Mouse (Mus musculus) spleen, adult 18-20 months (tissue): ENCODE results near the gene Ugt1a8.
A peak's percentile ranks its signal among the peaks of the same experiment; 100 is the strongest.

Experiments used
- DNase-seq, 2 experiments: peaks; one replicate each; pipeline ENCODE4 v3.0.0; 2022; ENCODE audit warnings: mixed read lengths in 2 of 2

The Ugt1a8 gene

GRCm38 (mm10) chr1:88262961-88263360 lies 175.3 kb downstream of the Ugt1a8 start:
- DNase-seq: no peak

DNA sequence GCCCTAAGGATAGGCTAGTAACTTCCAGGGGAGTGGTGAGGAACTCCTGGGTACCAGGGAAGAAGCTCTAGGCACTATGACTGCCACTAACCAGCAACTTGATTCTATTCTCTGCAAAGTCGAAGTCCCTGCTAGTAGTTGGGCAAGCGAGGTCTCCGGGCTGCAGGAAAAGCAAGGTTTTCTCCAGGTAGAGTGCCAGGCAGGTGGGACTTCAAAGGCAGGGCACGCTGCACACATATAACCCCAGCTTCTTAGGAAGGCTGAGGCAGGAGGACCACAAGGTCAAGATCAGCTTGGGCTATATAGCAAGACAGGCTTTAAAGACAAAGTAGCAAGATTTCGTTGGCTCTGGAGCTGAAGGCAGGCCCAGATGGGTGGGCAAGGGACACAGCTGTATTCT lies 176.2 kb downstream of the Ugt1a8 start:
- DNase-seq: peak in 1 of 2 experiments; percentile 15

- DNase-seq: no peak
These were observed 176.7 kb downstream of the Ugt1a8 start for GRCm38 (mm10) chr1:88264237-88264868.

DNA sequence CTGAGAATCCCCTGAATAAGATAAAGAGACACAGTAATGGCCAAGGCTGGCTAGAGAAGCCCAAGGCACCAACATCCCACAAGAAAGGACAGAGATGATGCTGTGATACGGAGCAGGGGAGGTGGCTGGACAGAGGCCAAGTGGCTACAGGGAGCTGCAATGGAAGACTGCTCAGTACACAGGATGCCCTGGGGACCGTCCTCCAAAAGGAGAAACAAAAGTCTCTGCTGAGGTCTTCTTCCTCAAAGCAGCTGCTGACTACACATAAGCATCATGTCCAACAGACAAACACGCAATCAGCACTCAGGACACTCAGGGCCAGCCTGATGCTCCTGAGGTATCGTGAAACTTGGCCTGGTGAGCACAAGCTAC lies 177.2 kb downstream of the Ugt1a8 start:
- DNase-seq: peak in 1 of 2 experiments; percentile 12

DNA sequence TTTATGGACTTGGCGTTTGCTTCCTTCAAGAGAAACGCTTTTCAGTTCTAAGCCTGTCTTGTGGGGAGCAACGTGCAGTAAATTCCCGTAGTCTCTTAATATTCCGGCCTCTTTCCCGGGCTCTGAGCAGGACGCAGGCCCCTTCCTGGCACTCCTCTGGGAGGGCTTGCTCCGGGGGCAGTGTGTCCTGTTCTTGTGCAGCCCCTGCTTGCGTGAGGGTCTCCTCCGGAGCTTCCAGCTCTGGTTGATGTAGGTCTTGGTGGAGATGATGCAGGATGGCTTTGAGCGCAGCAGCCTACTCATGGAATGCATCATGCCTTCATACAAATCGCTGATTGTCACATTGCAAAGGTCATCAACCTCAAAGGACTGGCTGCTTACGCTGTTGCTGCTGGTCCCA lies 178.5 kb downstream of the Ugt1a8 start:
- DNase-seq: peak in 1 of 2 experiments; percentile 17

DNA sequence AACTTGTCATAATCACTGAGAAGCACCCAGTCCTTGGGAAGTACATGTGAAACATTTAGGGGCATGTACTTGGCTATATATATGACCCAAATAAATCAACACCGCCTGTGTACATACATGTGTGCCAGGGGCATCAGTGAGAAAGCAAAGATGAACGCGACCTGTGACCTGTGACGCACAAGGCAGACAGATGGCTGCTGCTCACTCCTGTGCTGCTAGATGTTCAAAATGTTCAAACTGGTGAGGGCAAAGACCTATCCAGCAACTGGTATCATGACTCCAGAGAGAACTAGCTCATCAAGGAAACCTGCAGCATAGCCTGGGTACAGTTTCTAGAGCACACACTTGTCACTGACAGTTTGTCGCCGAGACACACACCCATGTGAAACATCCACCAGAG lies 179.9 kb downstream of the Ugt1a8 start:
- DNase-seq: no peak

DNA sequence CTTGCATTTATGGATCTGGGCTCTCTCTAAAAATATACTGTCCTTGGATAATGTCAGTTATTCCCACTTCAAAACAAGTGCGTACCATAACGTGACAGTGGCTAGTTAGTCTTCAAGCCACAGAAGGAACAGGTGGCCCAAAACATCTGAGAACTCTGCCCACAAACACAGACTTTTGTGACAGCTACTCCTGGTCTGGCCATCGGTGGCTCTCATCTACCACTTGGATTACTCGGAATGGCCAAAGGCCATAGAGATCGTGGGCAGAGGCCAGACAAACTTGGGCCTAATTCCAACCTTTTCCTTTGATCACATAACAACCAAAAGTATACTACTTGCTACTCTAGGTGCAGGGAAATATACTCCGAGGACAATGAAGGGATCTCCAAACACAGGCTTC lies 180.5 kb downstream of the Ugt1a8 start:
- no peak for DNase-seq
